Mouse (Mus musculus) v-Abl transformed pro-B cells (cell line): ENCODE data around the gene Ifnz.
"Not testable (repeated sequence)": the region's sequence is repeated elsewhere in the genome, so short reads cannot be mapped to it uniquely, and the experiment has no call there.

Source experiments
- in situ Hi-C, 2 experiments: fragments of 400-800 bp; cut with MboI; formaldehyde crosslinking; loops; one replicate each; pipeline ENCODE4 v1.15.1; 2025; ENCODE audit not compliant: unreplicated experiment in 2 of 2

The Ifnz gene

GRCm38 (mm10) chr4:88782335-88782734 is 404 bp downstream of the Ifnz start:
- in situ Hi-C loops: not testable (repeated sequence)

GRCm38 (mm10) chr4:88785409-88785808 is 3.5 kb downstream of the Ifnz start, which contains the start of gene Gm13276:
TSS of gene Gm13276 (plus strand) at chr4:88785709.
- in situ Hi-C loops: not testable (repeated sequence)

GRCm38 (mm10) chr4:88788402-88788801 is 6.5 kb downstream of the Ifnz start, which contains the start of gene Gm13277:
TSS of gene Gm13277 (plus strand) at chr4:88788632.
- in situ Hi-C loops: not testable (repeated sequence)

DNA sequence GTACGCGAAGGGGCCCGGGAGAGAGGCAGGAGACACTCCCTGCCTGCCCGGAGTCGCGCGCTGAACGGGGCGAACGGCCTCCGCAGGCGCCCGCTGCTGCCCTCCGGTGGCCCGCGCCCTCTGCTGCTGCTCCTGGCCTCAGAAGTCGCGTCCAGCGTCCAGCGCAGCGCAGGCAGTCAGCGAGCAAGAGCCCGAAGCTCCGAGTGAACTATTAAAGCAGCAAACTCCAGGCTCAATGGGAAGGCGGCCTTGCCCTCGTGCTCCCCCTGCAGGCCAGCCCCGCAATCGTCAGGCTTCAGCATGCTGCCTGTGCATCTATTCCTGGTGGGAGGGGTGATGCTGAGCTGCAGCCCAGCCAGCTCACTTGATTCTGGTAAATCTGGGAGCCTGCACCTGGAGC is 9.3 kb downstream of the Ifnz start, which contains the start of gene Gm13278:
Gm13278 (plus strand) TSS at position 301 of the 400 bp plus-strand sequence.
- in situ Hi-C loops: not testable (repeated sequence)

- in situ Hi-C loops: not testable (repeated sequence)
Observed at GRCm38 (mm10) chr4:88793936-88794675, 12.2 kb downstream of the Ifnz start, which contains the start of gene Gm13275. TSS of gene Gm13275 (plus strand) at chr4:88794487.

- in situ Hi-C loops: not testable (repeated sequence)
Observed at GRCm38 (mm10) chr4:88797097-88797496, 15.2 kb downstream of the Ifnz start, which contains the start of gene Gm13279. TSS of gene Gm13279 (plus strand) at chr4:88797397.

GRCm38 (mm10) chr4:88799365-88799764 is 17.4 kb downstream of the Ifnz start, which contains the start of gene Gm13285:
TSS of gene Gm13285 (plus strand) at chr4:88799665.
- in situ Hi-C loops: not testable (repeated sequence)

DNA sequence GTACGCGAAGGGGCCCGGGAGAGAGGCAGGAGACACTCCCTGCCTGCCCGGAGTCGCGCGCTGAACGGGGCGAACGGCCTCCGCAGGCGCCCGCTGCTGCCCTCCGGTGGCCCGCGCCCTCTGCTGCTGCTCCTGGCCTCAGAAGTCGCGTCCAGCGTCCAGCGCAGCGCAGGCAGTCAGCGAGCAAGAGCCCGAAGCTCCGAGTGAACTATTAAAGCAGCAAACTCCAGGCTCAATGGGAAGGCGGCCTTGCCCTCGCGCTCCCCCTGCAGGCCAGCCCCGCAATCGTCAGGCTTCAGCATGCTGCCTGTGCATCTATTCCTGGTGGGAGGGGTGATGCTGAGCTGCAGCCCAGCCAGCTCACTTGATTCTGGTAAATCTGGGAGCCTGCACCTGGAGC is 21.0 kb downstream of the Ifnz start, which contains the start of gene Gm13287:
Gm13287 (plus strand) TSS at position 301 of the 400 bp plus-strand sequence.
- in situ Hi-C loops: loop anchor here (25.0 kb wide), 1 partner anchor 116 kb away; the partner anchor contains the start of genes Ifna16 (in 2 of the 2), Ifna2 (in 2 of the 2) and Ifnab (in 2 of the 2)

DNA sequence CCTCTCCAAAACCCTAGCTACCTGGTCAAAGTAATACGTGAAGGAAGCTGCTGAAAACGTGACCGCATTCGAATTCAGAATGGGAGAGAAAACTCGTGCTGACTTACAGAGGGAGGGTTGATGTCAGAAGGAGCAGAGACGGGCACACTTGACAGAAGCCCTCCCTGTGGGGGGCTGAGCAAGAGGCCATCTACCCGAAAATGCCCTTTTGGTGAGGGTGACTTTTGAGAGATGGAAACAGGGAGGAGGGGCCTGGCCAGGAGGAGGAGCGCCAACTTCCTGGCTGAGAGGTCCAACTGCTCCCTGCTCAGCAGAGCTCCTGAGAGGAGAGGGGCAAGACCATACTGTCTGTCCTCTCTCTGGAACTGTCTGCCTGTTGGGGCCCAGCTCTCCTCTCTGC is 23.3 kb downstream of the Ifnz start, which contains the start of gene Gm13288:
Gm13288 (plus strand) TSS at position 301 of the 400 bp plus-strand sequence.
- in situ Hi-C loops: loop anchor here (25.0 kb wide), 1 partner anchor 118 kb away; the partner anchor contains the start of genes Ifna16 (in 2 of the 2), Ifna2 (in 2 of the 2) and Ifnab (in 2 of the 2)

DNA sequence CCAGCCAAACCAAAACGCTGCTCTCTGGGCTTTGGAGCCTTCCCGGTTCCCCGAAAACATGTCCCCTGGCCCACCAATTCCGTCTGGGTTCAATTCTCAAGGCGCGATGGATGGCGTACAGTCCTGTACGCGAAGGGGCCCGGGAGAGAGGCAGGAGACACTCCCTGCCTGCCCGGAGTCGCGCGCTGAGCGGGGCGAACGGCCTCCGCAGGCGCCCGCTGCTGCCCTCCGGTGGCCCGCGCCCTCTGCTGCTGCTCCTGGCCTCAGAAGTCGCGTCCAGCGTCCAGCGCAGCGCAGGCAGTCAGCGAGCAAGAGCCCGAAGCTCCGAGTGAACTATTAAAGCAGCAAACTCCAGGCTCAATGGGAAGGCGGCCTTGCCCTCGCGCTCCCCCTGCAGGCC is 23.8 kb downstream of the Ifnz start:
- in situ Hi-C loops: loop anchor here (25.0 kb wide), 1 partner anchor 118 kb away; the partner anchor contains the start of genes Ifna16 (in 2 of the 2), Ifna2 (in 2 of the 2) and Ifnab (in 2 of the 2)

- in situ Hi-C loops: loop anchor here (25.0 kb wide), 1 partner anchor 129 kb away; the partner anchor contains the start of genes Ifna16 (in 2 of the 2), Ifna2 (in 2 of the 2) and Ifnab (in 2 of the 2)
Observed at GRCm38 (mm10) chr4:88815928-88816327, 34.0 kb downstream of the Ifnz start, which contains the start of gene Ifna7. TSS of gene Ifna7 (plus strand) at chr4:88816228.

DNA sequence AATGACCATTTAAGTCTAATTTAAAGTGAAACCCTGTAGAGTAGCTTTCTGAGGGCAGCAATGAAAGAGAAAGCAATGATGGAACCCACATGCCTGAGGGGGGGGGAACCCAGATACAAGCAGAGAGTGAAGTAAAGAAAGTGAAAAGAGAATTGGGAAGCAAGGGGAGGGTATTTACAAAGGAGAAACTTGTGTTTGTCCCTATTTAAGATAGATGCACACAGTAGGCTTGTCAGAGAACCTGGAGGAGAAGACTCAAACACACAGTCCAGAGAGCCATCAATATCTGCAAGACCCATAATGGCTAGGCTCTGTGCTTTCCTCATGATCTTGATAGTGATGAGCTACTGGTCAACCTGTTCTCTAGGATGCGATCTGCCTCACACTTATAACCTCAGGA is 37.7 kb downstream of the Ifnz start, which contains the start of gene Ifna11:
Ifna11 (plus strand) TSS at position 301 of the 400 bp plus-strand sequence.
- in situ Hi-C loops: loop anchor here (25.0 kb wide), 1 partner anchor 132 kb away; the partner anchor contains the start of genes Ifna16 (in 2 of the 2), Ifna2 (in 2 of the 2) and Ifnab (in 2 of the 2)

DNA sequence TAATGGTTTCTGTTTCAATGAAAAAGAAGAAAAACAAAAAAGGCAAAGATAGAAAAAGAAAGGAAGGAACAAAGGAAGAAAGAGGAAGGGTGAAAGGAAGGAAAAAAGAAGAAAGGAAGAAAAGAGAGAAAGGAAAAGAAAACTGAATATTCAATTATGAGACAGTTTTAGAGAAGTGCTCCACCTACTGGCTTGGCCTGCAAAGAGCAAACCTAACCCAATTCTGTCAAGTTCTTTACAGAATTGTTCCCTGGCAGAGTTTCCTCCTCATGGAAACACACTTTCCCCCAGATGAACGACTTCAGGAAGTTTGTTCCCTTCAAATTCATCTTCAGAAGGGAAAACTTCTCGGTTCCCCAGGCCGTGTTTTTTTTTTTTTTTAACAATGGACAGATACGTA is 41.1 kb downstream of the Ifnz start:
- in situ Hi-C loops: loop anchor here (25.0 kb wide), 1 partner anchor 136 kb away; the partner anchor contains the start of genes Ifna16 (in 2 of the 2), Ifna2 (in 2 of the 2) and Ifnab (in 2 of the 2)

DNA sequence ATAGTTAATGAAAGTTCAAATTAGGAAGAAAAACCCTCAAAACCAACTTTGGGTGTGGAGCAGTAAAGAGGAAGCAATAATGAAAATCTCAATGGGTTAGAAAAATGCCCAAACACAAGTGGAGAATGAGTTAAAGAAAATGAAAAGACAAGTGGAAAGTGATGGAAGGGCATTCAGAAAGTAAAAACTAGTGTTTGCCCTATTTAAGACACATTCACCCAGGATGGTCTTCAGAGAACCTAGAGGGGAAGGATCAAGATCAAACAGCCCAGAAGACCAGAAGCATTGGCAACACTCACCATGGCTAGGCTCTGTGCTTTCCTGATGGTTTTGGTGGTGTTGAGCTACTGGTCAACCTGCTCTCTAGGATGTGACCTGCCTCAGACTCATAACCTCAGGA is 45.2 kb downstream of the Ifnz start, which contains the start of gene Ifna6:
Ifna6 (plus strand) TSS at position 301 of the 400 bp plus-strand sequence.
- in situ Hi-C loops: not testable (repeated sequence)

GRCm38 (mm10) chr4:88830523-88830922 is 48.6 kb downstream of the Ifnz start:
- in situ Hi-C loops: no loop called here
